Mouse (Mus musculus): ENCODE measurements around the gene Tuft1. TPM values are rescaled to one million over a fixed set of nuclear protein-coding genes. Genes with fewer than 3 reads are reported as not detected.

Tuft1 gene
- polyA plus RNA-seq, 1 experiment from 2014 or later: 3.7 TPM

- Histone ChIP-seq H3K9me3 (no peaks in the 10 kb centered on the region), H3K27me3 (ENCODE audit: insufficient read depth, poor library complexity, severe bottlenecking) (no peaks in the 10 kb centered on the region), H3K4me3 (no peak overlapping the region), H3K36me3 (no peaks in the 10 kb centered on the region), H3K27ac (no peak overlapping the region), H3K4me1 (replicated peaks) (peaks cover 14% of the 10 kb centered on the region)
- WGBS: 76% methylated on average over 4 of the region's 4 CpGs
- DNase-seq (ENCODE audit: low spot score): no peak
These were observed 47.3 kb downstream of the Tuft1 start for GRCm38 (mm10) chr3:94611343-94611742.

DNA sequence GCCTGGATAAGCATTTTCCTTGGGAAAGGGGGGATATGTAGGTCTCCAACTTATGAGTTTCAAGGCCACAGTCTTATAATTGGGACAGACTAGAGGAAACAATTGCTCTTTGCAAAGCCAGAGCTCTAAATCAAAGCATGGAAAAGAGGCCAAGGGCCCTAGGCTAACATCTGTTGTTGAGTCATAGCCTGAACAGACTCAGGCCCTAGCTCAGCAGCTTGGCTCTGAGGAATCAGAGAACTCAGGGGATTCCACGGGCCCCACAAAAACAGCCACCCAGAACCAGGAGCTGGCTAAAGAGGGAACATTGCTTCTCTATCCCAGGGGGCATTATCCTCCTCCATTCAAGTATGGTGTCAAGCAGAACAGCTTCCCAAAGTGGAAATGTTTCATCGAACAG, 48.1 kb downstream of the Tuft1 start:
- 85% methylated on average over 2 of the region's 2 CpGs for WGBS
- DNase-seq (ENCODE audit: low spot score): no peak
- no peak overlapping the region for H3K27ac ChIP-seq
- no peaks in the 10 kb centered on the region for H3K36me3 ChIP-seq
- no peaks in the 10 kb centered on the region for H3K27me3 ChIP-seq (ENCODE audit: insufficient read depth, poor library complexity, severe bottlenecking)
- no peak overlapping the region for H3K4me3 ChIP-seq
- H3K9me3 ChIP-seq: no peaks in the 10 kb centered on the region
- H3K4me1 ChIP-seq (replicated peaks): peaks cover 14% of the 10 kb centered on the region

DNA sequence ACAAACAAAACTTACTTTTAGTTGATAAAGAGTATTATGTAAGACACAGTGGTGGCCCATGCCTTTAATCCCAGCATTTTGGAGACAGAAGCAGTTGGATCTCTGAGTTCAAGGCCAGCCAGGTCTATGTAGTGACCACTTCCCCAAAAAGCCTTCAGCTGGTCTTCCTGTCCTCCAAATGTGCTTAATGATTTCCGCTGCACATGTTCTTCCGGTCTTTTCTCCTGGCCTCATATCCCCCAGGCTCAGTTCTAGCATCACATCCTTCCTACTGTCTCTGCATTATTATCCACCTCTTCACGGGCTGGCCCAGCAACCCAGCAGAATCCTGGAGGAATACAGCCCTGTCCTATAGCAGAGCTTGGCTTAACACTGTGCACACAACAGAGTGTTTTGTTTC, 49.1 kb downstream of the Tuft1 start:
- Histone ChIP-seq H3K9me3 (no peaks in the 10 kb centered on the region), H3K4me3 (no peak overlapping the region), H3K36me3 (no peaks in the 10 kb centered on the region), H3K27me3 (ENCODE audit: insufficient read depth, poor library complexity, severe bottlenecking) (no peaks in the 10 kb centered on the region), H3K4me1 (replicated peaks) (peaks cover 14% of the 10 kb centered on the region), H3K27ac (no peak overlapping the region)
- WGBS: 90% methylated on average over 3 of the region's 3 CpGs
- no peak for DNase-seq (ENCODE audit: low spot score)

DNA sequence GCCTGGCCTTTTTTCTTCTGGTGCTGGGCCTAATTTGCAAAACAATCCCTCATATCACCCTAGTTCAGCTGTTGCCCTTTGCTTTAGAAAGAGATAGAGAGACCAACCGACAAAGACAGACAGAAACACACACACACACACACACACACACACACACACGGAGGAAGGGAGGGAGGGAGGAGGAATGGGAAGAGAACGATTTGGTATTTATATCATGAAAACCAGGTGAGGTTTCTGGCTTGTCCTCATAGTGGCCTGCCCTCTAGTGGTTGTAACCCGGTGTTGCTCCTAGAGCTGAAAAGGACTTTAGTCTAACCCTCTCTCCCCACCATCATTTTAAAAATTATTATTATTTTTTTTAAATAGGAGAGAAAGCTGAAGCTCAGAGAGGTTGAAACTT, 56.7 kb downstream of the Tuft1 start:
- Histone ChIP-seq H3K27ac (no peak overlapping the region), H3K36me3 (no peaks in the 10 kb centered on the region), H3K4me3 (no peak overlapping the region), H3K27me3 (ENCODE audit: insufficient read depth, poor library complexity, severe bottlenecking) (no peaks in the 10 kb centered on the region), H3K9me3 (no peaks in the 10 kb centered on the region), H3K4me1 (replicated peaks) (no peaks in the 10 kb centered on the region)
- peak; percentile 53 for DNase-seq (ENCODE audit: low spot score)
- 5% methylated on average over 4 of the region's 4 CpGs for WGBS

- Histone ChIP-seq H3K36me3 (no peaks in the 10 kb centered on the region), H3K27ac (no peak overlapping the region), H3K4me1 (replicated peaks) (no peaks in the 10 kb centered on the region), H3K9me3 (peaks cover 12% of the 10 kb centered on the region), H3K4me3 (no peak overlapping the region), H3K27me3 (ENCODE audit: insufficient read depth, poor library complexity, severe bottlenecking) (no peaks in the 10 kb centered on the region)
- no peak for DNase-seq (ENCODE audit: low spot score)
- WGBS: 84% methylated on average over 3 of the region's 3 CpGs
These were observed 61.4 kb downstream of the Tuft1 start for GRCm38 (mm10) chr3:94597224-94597779.

GRCm38 (mm10) chr3:94595871-94596287, 62.8 kb downstream of the Tuft1 start:
- no peaks in the 10 kb centered on the region for H3K27me3 ChIP-seq (ENCODE audit: insufficient read depth, poor library complexity, severe bottlenecking)
- WGBS: 89% methylated on average over 6 of the region's 6 CpGs
- no peak overlapping the region for H3K4me3 ChIP-seq
- no peaks in the 10 kb centered on the region for H3K36me3 ChIP-seq
- no peak overlapping the region for H3K27ac ChIP-seq
- H3K9me3 ChIP-seq: peaks cover 12% of the 10 kb centered on the region
- no peaks in the 10 kb centered on the region for H3K4me1 ChIP-seq (replicated peaks)
- no peak for DNase-seq (ENCODE audit: low spot score)

GRCm38 (mm10) chr3:94591066-94591465, 67.6 kb downstream of the Tuft1 start:
- H3K4me3 ChIP-seq: no peak overlapping the region
- peaks cover 12% of the 10 kb centered on the region for H3K9me3 ChIP-seq
- no peak overlapping the region for H3K27ac ChIP-seq
- WGBS: 82% methylated on average over 5 of the region's 5 CpGs
- no peak for DNase-seq (ENCODE audit: low spot score)
- no peaks in the 10 kb centered on the region for H3K27me3 ChIP-seq (ENCODE audit: insufficient read depth, poor library complexity, severe bottlenecking)
- H3K4me1 ChIP-seq (replicated peaks): no peaks in the 10 kb centered on the region
- no peaks in the 10 kb centered on the region for H3K36me3 ChIP-seq

DNA sequence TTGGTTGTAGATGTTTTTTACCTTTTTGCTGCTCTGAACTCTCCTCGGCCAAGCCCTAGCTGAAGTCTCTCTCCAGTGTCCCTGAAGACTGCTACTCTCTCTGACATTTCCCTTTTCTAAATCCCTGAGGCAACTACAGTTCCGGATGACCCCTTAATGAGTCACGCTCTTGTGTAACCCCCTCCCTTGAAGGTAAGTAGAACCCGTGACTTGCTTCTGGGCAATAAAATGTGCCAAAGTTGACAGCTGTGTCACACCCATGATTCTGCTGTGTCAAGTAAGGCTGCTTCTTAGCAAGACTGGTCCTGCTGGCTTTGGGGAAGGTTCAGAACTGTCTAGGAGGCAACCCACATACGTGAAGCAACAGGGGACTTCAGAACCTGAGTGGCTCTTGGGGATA, 70.7 kb downstream of the Tuft1 start:
- DNase-seq (ENCODE audit: low spot score): no peak
- 78% methylated on average over 5 of the region's 5 CpGs for WGBS
- Histone ChIP-seq H3K27me3 (ENCODE audit: insufficient read depth, poor library complexity, severe bottlenecking) (no peaks in the 10 kb centered on the region), H3K4me3 (no peak overlapping the region), H3K9me3 (peaks cover 3% of the 10 kb centered on the region; the same call in 1 of the 2 replicates), H3K27ac (no peak overlapping the region), H3K36me3 (no peaks in the 10 kb centered on the region), H3K4me1 (replicated peaks) (no peaks in the 10 kb centered on the region)

DNA sequence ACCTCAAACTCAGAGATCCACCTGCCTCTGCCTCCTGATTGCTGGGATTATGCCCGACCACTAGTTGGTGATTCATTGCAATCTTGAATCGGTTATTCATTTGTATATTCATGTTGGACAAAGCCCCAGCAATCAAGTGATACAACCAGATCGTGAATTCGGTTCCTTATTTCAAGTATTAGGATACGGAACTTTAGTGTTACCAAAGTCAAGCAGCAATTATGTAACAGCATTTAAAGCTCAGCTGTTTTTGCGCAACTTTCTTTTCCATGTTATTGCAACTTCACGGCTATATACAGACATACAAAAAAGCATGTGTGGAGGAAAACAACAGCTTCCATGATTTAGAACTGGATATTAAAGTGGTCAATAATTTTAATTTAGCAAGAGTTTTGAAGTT, 75.7 kb downstream of the Tuft1 start:
- Histone ChIP-seq H3K9me3 (no peaks in the 10 kb centered on the region), H3K4me1 (replicated peaks) (peaks cover 21% of the 10 kb centered on the region), H3K4me3 (peak overlapping the region; percentile 94; the same call in 1 of the 2 replicates), H3K27me3 (ENCODE audit: insufficient read depth, poor library complexity, severe bottlenecking) (no peaks in the 10 kb centered on the region), H3K36me3 (no peaks in the 10 kb centered on the region), H3K27ac (no peak overlapping the region)
- no peak for DNase-seq (ENCODE audit: low spot score)
- WGBS: 73% methylated on average over 7 of the region's 7 CpGs

DNA sequence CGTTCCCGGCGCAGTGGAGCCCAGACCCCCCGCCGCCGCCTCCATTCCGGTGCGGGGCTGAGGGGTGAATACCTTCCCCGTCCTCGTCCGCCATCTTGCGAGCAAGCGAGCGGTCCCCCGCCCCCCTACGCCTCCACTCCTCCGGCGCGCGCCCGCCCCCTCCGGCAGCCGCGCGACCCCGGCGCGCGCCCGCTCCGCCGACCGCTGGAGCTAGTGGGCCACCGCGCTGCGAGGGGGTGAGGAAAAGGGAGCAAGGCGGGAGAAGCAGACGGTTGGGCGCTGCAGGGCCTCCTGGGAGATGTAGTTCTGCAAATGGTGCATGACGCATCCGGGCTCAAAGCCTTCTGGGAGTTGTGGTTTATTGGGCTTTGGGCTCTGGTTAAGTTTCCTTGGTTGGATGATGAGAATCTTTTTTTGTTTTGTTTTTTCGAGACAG, 76.2 kb downstream of the Tuft1 start, which contains the start of gene Snx27:
Gene Snx27 (minus strand): TSS at position 261 of the 436 bp plus-strand sequence.
- Histone ChIP-seq H3K27ac (peak within 1 kb of the TSS; percentile 96), H3K4me3 (peak within 1 kb of the TSS; percentile 94), H3K9me3 (no peaks in the 10 kb centered on the region), H3K4me1 (replicated peaks) (peaks cover 21% of the 10 kb centered on the region), H3K27me3 (ENCODE audit: insufficient read depth, poor library complexity, severe bottlenecking) (no peaks in the 10 kb centered on the region), H3K36me3 (no peaks in the 10 kb centered on the region)
- WGBS: under 1% methylated on average over 41 of the region's 42 CpGs
- peak; percentile 94 for DNase-seq (ENCODE audit: low spot score)

- no peaks in the 10 kb centered on the region for H3K36me3 ChIP-seq
- peak overlapping the region; percentile 94 for H3K4me3 ChIP-seq
- no peaks in the 10 kb centered on the region for H3K9me3 ChIP-seq
- H3K4me1 ChIP-seq (replicated peaks): peaks cover 21% of the 10 kb centered on the region
- H3K27me3 ChIP-seq (ENCODE audit: insufficient read depth, poor library complexity, severe bottlenecking): no peaks in the 10 kb centered on the region
- under 1% methylated on average over 48 of the region's 48 CpGs for WGBS
- H3K27ac ChIP-seq: peak overlapping the region; percentile 96
- no peak for DNase-seq (ENCODE audit: low spot score)
These were observed 76.7 kb downstream of the Tuft1 start for GRCm38 (mm10) chr3:94581793-94582455.

DNA sequence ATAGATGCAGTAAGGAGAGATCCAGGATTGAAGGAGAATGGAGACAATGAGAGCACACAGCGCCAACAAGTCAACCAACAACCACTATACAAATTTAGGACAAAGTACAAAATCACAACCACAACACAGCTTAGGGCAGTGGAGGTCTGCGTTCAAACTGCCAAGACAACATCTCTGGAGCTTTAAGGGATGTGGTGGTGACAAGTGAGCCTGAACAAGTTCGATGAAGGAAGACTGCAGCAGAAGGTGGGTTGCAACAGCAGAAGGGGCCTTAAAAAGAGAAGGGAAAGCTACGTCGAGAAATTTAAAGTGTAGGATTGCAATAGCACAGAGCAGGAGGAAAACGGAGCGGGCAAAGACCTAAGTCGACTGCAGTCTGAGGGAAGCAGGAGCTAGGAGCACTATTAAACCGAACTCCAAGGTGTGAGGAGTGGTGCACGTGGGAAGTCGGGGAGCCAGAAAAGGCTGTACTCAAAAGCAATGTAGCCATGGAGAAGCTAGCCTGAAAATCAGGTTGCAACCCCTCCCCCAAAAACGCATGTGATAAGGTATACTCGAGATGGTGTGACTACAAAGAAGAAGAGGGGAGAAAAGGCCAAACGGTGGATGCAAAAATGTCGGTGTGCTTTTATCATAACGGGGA, 77.4 kb downstream of the Tuft1 start:
- Histone ChIP-seq H3K36me3 (no peaks in the 10 kb centered on the region), H3K4me1 (replicated peaks) (peaks cover 21% of the 10 kb centered on the region), H3K27ac (peak overlapping the region; percentile 96), H3K4me3 (peak overlapping the region; percentile 94), H3K9me3 (no peaks in the 10 kb centered on the region), H3K27me3 (ENCODE audit: insufficient read depth, poor library complexity, severe bottlenecking) (no peaks in the 10 kb centered on the region)
- peak; percentile 25 for DNase-seq (ENCODE audit: low spot score)
- 3% methylated on average over 16 of the region's 16 CpGs for WGBS

DNA sequence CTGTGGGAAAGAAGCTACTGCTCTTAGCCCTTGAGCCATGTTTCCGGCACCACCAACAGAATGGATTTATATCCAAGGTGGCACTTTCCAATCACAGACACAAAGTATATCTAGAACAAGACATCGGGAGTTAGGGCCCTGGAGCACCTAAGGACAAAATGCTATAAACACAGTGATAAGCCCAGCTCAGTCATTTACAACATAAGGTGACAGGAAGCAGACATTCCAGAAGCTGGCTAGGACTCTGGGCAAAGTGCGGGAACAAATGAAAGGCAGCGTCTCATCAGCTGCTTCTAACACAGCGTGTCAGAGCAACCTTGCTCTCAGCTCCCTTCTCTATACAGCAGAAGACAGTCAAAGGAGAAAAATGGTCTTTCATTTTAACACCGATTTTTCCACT, 84.2 kb downstream of the Tuft1 start:
- no peak overlapping the region for H3K4me3 ChIP-seq
- H3K36me3 ChIP-seq: no peaks in the 10 kb centered on the region
- H3K4me1 ChIP-seq (replicated peaks): peaks cover 5% of the 10 kb centered on the region; the same call in 1 of the 2 replicates
- WGBS: 92% methylated on average over 6 of the region's 6 CpGs
- no peak for DNase-seq (ENCODE audit: low spot score)
- H3K27ac ChIP-seq: no peak overlapping the region
- H3K27me3 ChIP-seq (ENCODE audit: insufficient read depth, poor library complexity, severe bottlenecking): no peaks in the 10 kb centered on the region
- H3K9me3 ChIP-seq: no peaks in the 10 kb centered on the region

All from hindbrain, embryonic 10.5 days (tissue).